Mouse (Mus musculus) A20 (cell line): ENCODE data around the gene Sh3pxd2a.

Experiments
- DNase-seq: peaks from one replicate; pipeline ENCODE4 v3.0.0-alpha.2; 2011; ENCODE audit warnings: low read depth, low spot score

Gene Sh3pxd2a

DNA sequence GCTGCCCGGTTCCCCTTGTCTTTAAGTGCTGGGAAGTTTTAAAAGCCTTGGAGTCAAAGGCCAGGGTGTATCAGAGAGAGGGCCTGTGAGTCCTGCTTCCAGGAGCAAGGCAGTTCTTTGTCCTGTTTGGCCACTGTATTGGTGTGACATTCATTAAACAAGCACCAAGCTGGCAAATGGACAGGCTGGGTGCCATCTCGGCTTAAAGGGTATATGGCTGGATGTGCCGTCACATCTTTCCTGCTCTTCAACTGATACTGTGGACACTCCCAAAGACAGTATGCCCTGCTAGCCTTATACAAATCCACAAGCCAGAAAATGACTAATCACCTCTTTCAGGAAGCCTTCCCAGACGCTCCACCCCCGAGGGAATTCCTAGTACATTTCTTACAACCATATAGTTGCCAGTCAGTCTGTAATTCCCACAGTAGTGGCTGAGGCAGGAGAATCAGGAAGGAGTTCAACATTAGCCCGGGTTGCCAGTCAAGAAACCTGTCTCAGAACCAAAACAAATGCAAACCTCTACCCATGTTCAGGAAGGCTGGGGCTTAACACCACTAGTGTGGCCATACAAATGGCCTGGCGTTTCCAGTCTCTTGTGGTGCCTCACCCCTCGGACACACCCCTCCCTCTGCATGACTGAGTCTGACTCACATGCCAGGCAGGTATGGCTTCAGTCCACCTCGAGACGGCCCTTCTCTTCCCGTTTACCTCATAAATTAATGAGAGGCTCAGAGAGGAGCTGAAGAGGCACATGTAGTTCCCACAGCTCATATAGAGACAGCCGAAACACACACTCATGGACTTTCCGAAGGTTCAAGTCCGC, 148.9 kb downstream of the Sh3pxd2a start:
- no peak for DNase-seq

DNA sequence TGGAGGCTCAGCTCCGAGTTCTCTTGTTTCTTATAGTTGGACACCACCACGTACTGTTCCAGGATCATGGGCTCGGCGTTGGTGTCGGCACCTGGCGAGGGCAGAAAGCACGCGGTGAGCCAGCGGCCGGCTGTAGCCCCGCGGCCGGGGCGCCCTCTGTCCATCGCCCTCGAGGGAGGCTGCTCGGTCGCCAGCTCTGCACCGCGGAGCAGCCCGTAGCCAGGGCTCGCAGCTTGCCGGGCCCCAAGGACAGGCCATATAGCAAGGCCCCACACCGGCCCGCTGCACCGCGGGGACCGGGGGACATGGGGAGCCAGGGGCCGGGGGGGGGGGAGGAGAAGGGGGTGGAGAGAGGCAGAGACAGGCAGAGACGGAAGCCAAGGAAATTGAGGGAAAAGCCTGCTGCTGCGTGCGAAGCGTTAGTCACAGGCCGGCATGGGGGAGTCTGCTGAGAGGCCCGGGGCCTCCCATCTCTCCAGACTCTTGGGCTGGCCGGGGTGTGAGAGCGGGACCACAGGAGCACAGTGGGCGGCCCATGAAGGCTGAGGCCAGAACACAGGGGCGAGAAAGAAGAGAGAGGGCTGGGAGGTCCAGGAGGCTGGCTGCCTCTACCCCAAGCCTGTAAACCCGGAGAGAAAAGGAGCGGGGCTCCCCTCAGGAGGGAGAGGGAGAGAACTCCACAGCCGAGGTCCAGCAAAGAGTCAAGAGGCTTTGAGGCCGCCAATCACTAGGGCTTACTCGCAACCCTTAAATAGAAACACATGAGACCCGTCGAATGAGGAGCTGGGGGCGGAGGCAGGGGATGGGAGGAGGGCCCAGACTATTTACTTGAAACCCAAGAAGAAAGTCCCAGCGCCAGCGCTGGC, 149.9 kb downstream of the Sh3pxd2a start:
- DNase-seq, result no peak

DNA sequence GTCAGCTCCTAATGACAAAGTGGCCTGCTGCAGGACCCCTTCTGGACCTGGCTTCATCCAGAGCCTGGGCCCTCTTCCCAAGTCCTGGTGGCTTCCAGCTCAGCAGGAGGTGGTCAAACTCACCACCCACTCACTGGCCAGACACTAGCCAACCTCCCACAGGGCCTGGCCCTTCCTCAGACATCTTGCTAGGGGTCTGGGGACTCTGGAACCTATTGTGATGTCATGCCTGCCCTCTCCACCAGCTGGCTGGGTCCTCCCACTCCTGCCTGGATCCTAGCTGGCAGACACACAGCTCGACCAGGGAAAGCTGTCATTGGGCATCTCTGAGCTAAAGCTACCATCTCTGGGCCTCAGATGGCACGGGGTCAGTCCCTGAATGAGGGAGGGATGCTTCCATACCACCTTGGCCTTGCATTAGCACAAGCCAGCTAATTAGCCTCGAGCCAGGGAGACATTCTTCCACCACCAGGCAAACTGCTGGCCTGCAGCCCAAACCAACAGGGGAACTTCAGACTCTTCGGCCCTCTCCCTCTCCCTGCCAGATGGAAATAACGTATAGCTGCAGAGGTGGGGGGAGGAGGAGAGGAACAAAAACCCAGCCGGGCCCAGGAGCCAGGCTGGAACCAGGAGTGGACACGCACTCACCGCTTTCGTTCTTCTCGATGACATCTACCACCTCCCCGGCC, 150.7 kb downstream of the Sh3pxd2a start:
- DNase-seq, result no peak

DNA sequence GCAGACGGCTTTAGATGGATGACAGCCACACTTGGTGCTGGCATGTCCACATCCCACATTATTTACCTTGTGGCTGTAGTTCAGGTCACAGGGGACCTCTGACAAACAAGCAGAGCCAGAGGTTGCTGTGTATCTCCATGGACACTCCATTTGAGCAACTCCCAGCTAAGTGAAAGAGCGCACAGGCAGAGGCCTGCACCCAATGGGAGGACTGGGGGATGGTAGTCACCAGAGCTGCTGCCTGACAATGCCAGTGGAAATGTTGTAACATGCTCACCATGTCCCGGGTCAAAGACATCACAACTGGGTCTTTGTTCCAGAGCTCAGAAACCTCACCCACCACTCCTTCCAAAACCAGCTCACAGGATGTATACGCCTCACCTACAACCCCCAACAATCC, 153.0 kb downstream of the Sh3pxd2a start:
- DNase-seq, result no peak

DNA sequence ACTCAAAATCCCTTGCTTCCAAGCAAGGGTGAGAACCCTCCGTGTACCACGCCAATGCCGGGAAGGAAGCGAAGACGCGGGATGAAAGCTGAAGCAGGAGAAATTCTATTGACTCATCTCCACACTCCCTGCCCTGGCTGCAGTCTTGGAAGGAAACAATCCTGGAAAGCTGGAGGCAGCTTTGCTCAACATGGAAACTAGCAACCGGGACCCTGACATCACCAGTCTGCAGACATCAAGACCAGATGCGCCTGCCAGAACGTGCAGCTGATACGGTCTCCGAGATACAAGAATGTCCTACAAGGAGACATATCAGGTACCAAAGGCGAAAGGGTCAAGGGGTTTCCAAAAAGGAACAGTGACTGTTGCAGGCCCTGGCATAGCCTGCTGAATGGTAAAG, 154.4 kb downstream of the Sh3pxd2a start:
- no peak for DNase-seq

DNA sequence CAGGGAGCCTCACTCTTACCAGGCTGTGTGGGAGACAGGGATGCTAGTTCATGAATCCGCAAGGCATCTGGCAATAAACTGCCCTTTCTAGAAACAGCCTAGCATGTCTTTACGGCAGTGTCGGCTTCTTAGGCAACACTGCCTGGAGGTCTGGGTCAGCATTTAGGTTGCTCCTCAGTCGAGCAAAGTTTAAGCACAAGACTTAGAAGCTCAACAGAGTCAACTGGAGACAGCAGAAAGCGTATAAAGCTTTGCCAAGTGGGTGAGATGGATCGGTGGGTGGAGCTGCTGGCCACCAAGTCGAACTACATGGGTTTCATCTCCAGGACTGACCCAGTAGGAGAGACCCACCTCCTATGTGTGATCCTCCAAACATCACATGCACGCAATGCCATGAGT, 157.3 kb downstream of the Sh3pxd2a start:
- DNase-seq, result no peak

DNA sequence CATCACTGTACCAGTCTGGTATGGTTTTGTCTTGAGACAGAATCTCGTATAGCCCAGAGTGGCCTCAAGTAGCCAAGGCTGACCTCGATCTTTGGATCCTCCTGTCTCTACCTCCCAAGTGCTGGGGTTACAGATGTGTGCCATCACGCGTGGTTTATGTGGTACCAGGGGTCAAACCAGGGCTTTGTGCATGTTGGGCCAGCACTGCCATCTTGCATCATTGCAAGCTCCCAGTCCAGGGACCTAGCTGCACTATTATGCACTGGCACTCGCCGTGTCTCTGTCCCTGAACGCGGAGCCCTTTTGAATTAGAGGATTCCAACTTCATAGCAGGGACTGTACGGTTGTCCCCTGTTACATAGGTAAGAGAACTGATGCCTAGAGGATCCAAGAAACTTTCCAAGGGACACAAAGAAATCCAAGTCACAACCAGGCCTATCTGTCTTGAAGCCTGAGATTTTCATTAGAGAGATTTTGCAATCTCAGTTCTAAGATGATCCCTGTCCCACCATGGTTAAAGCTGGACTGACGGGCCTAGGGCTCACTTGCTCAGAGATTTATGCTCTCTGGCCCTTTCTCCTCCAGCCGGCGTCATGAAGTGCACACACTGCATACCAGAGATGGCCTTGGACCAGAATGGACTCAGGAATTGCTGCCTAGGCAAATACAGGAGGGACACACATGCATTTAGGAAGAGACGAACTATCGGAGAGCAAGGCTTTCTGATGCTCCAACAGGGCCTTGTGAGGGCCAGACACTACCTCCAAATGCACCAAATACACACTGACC, 157.9 kb downstream of the Sh3pxd2a start:
- DNase-seq, result no peak

DNA sequence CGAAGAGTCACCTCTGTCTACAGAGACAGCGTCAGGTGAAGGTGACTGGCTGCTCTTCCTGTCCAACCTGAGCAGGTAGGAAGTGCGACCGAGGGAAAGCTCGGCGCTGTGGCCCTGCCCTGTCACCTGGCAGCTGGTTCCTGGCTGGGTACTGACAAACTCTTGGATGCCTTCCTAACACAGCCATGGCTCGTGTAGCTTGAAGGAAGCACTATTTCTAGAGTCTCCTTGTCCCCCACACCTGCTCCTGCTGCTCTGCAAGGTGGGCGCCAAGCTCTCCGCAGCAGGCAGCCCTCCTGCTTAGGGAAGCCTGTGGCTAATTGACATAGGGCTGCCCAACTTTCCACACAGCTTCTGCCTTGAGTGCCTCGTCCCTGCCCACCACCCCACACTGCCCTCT, 158.8 kb downstream of the Sh3pxd2a start:
- DNase-seq, result no peak

DNA sequence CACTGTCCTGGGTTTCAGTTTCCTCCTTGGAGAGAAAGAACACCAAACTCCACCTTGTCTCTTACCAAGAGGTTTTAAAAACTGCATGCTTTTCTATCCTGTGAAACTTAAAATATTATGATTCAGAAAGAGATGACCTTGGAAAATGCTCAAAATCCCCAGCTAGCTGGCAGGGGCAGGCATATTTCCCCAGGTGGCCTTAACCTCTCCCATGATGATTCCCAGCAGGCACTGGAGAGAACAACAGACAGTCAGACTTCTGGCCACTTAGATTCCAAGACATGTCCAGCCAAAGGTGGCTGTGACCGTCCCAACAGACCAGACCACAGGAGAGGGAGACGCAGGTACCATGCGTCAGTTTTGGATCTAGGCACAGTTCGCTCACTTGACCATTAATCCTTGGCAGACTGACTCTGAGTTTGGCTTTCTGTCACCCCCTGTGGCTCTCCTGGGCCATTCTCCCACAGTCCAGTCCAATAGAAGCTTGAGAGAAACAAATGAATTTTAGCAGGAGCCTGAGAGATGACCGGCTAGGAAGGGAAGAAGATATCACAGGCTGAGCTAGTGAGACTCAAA, 159.9 kb downstream of the Sh3pxd2a start:
- DNase-seq, result no peak

DNA sequence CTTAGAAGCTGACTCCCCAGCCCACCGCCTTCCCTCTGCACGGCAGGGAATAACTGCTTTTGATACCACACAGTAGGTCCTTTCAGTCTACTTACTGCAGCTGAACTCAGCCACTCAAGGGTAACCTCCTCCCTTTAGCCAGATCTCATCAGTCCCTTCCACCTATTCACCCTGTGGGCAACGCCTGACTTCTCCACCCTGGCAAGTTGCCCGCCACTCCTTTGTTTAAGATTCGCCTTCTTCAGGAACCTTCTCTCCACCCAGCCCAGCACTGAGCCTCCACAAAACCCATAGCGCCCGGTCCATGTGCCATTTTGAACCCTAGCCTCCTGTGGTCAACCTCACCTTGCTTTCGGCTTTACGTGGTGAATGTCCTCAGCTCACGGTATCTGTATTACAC, 161.1 kb downstream of the Sh3pxd2a start:
- DNase-seq, result no peak

DNA sequence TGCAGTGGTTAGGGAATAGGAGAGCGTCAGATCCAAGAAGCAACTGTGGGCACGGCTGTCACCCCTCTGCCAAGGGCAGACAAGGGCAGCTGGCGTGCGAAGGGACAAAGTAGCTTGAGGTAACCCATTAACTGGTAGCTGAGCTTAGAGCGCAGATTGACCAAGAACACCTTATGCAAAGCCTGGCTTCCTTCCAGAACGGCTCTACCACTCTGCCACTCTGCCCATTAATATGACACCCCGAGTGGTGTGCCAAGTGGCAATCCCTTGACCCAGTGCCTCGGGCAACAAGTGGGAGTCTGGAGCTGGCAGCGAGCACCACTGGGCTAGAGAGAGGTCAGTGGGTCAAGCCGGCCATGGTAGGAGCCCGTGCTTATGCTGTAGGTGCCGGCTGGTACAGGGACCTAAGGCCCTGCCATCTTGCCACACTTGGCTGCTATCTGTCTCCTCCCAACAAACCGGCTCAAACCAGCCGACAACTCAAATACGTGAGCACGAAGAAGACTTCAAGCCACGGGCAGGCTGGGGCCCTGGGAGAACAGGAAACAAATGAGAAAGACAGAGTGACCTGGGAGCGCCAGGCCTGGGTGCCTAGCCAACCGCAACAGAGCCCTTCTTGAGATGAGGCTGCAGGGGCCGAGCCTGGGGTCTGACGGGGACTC, 161.9 kb downstream of the Sh3pxd2a start:
- no peak for DNase-seq

DNA sequence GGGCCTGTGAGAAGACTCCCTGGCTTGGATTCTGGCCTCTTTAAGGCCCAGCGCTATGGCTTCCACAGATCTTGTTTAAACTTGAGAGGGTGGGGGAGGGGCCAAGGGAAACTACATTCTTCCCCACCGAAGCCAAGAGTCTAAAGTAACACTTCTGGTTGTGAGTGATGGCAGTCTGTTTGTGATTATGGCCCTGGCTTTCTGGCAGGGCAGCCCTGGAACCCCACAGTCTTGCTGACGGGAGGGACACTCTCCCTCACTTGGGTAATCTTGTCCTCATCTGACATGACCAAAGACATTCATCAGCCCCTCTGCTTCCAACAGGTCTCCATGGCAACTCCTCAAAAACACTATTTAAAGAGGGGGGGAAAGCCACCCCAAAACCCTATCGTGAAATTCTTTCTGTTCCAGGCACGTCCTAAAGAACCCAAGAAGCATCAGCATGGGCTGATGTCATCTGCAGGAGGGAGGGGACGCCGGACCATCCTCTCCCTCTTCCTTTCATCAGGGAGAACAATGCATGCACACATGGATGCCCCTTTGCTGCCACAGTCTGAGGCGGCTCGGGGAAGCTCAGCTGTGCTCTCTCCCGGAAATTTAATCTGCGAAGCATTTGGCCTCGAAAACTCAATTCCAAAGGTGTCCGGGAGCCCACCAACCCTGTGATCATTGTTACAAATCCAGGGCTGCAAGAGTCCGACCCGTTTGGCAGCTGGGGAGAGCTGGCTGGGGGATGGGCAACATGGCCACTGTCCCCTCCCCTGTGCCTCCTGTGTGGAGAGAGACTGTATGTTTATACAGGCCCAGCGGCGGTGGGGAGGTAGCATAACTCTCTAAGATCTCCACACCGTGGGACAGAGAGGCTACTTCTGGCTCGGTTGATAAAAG, 162.7 kb downstream of the Sh3pxd2a start:
- no peak for DNase-seq

DNA sequence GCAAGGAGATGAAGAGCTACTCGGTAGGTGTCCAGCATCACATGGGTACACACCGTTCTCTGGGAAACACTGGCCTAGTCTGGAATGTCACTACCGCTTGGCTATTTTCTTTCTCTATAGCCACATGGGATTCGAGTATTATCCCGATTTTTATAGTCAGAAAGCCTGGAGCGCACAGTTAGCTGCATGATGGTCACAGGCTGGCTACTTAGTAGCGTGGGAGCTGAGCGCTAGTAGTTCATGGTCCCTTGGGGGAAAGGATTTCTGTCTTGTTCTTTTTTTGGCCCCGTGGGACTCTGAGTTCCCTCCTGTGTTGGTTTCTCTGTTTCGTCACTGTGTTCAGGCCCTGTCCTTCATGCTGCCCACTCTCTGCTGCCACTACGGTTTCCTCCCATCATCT, 166.1 kb downstream of the Sh3pxd2a start:
- no peak for DNase-seq

DNA sequence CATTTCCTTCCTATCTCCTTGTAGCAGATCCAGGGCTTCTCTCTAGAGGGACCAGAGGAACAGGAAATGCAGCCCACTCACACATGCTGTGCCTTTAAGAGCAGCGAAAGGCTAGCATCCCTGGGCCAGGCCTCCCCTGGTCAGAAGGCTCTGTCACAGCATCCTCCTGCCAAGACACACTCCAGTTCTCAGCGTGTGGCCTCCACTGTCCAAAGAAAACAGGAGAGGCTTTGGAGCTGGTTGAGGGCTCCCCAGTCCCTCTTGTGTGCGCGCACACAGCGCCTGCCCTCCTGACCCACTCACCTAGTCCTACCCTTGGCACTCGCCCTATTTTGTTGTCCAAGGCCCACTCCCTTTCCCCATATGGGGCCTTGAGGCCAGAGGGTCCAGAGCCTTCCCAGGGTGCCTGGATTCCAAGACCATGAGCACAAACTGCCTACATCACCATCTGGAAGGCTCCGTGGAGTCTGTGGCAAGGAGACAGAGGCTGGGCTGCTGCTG, 171.7 kb downstream of the Sh3pxd2a start:
- no peak for DNase-seq

DNA sequence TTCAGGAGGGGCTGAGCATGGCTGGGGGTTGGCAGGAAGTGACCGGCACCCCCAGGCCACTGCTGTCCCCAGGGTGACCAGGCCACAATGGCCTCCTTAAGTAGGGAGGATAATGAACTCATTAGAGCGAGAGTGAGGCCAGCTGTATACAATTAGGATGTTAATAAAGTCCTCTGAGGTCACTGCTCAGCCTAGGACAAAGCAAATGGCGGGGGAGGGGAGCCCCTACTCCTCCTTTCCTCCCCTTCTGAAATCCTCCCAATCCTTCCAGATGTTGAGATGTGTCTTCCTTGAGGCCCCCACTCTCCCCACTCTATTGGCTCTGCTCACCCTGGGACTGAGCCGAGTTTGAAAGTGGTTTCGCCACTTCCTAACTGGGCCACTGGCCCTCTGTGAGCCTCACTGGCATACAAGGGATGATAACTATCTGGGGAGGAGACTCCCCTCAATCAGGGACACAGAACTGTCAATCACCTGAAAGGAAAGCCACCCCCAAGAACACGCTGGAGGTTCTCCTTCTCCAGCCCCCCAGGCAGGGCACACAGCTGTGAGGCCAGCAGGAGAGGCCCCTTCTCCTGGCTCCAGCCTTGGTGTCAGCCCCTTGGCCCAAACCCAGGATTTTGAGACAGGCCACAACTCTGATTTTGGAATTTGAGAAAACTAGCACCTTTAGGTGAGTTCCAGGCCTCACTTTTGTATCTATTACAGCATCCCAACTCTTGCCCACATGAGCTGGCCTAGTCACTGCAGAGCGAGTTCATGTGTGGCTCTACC, 172.7 kb downstream of the Sh3pxd2a start:
- no peak for DNase-seq

DNA sequence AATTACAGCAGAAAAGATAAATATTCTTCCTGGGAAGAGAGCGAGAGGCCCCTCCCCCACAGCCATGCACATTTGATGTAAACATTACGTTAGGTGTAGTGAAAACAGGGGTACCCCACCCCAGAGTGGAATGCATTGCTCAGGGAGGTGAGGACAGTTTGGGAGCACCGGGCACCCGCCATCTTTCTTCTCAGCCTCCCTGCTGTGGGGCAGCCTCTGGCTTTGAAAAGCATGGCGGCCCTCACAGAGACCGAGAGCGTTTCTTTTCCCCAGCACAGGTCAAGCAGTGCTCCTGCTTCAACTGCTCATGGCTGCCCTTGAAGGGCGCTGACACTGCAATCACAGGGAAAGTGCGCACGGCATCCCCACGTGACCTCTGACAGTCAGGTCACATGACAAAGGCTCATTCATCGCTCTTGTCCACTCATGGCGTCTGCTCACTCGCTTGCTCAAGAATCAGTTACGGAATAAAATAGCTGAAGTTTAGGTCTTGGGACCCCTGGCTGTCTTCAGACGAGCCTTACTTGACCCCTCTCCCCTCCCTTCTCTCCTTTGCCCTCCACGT, 177.2 kb downstream of the Sh3pxd2a start:
- no peak for DNase-seq

DNA sequence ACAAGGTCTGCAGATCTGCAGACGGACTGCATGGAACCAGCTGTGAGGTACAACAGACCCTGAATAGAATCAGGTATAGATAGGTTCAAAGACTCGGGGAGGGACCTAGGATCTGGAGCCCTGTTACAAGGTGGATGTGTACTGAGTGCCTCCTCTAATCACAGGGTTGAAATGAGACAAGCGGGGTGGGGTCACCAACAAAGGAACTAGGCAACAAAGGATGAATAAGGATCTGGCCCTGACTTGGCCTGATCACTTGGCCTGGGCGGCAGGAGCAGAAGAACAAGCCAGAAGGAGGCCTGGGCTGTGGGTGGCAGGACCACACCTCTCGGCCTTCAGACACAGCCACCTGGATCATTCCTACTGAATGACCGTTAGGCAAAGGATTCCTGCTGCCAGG, 178.6 kb downstream of the Sh3pxd2a start:
- no peak for DNase-seq

DNA sequence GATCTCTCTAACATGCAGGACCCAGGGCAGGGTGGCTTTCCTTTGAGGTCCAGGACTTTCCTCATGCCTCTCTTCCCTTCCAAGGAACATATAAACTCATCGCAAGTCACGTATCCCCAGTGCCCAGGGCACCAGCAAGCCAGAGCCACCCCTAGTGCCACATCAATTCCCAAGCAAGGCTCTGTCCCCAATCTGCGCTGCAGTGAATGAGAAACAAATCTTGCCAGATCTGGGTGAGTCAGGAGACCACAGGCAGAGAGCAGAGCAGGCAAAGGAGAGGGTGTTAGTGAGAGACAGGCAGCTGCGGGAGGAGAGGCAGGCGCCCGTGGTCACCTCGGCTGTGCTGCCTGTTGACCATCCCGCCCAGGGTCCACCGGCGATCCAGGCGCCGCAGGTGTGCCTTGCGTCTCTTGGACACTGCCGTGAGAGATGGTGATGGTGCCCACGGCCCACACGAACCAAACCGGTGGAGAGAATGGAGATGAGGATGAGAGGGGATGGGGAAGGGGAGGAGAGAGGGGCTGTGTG, 181.4 kb downstream of the Sh3pxd2a start:
- no peak for DNase-seq
